Comparison of ENCODE assay signal across 18 mouse cellular contexts in the genomic region with DNA sequence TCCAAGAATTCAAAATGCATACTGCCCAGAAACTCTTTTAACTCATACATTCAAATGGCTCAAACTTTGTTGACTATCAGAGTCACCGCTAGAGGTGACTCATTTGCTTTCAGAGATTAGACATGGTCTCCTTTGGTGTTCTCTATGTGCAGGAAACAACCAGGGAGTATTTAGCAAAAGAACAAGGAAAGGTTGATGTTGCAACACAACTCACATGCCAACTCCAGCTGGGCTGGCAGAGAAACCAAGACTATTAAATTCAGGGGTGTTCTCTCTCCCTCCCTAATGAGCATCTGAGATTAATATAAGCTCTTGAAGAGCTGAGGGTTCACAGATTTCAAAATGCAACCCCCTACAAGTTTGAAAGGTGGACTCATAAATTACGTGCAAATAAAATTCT.
A peak's percentile ranks its signal among the peaks of the same experiment; 100 is the strongest.
DNase-seq lines count a peak whose midpoint lies in the region.
"Had no signal": no experiment of that assay in that cellular context is flagged by ENCODE, and none has a peak within 500 bp of the region (broad histone marks: within the 10 kb centered on the region; RNA-seq: fewer than 3 reads in every experiment).

No protein-coding gene starts in this region.

- H3K27me3 ChIP-seq in limb, embryonic 10.5 days (ENCODE audit: low read depth, poor library complexity, severe bottlenecking): no peaks in the 10 kb centered on the region
- H3K27me3 ChIP-seq: CH12.LX; hindbrain, embryonic 15.5 days; liver, embryonic 15.5 days; megakaryocyte, embryonic 14.5 days; stomach, embryonic 15.5 days had no signal

- WGBS in limb, embryonic 10.5 days: 68% methylated on average over 2 of the region's 2 CpGs

- no peak overlapping the region for H3K27ac ChIP-seq in limb, embryonic 10.5 days
- H3K27ac ChIP-seq: hindbrain, embryonic 15.5 days; liver, embryonic 15.5 days; stomach, embryonic 15.5 days had no signal

- H3K36me3 ChIP-seq in limb, embryonic 10.5 days: no peaks in the 10 kb centered on the region
- H3K36me3 ChIP-seq: hindbrain, embryonic 15.5 days; liver, embryonic 15.5 days; stomach, embryonic 15.5 days had no signal

- no peaks in the 10 kb centered on the region for H3K9me3 ChIP-seq in limb, embryonic 10.5 days (replicated peaks)
- H3K9me3 ChIP-seq: hindbrain, embryonic 15.5 days; liver, embryonic 15.5 days; stomach, embryonic 15.5 days had no signal

- H3K4me3 ChIP-seq in limb, embryonic 10.5 days: no peak overlapping the region
- H3K4me3 ChIP-seq: hindbrain, embryonic 15.5 days; liver, embryonic 15.5 days; megakaryocyte, embryonic 14.5 days; stomach, embryonic 15.5 days had no signal

- intact Hi-C loops in heart, postnatal 10 days (cut with DNase I): no loop called here

- peaks cover 4% of the 10 kb centered on the region; the same call in 1 of the 2 replicates for H3K4me1 ChIP-seq in limb, embryonic 10.5 days
- H3K4me1 ChIP-seq: hindbrain, embryonic 15.5 days; liver, embryonic 15.5 days; megakaryocyte, embryonic 14.5 days; stomach, embryonic 15.5 days had no signal

- peak; percentile 11 for DNase-seq in adrenal gland, adult 2 months
- no peak for DNase-seq in adrenal gland, adult 18-20 months (ENCODE audit: low spot score in 2 of 2)
- peak; percentile 18 for DNase-seq in ovary, adult 18-20 months (ENCODE audit: low spot score)
- no peak for DNase-seq in ovary, postnatal 10 days (ENCODE audit: low spot score)
- peak; percentile 39 for DNase-seq in limb, embryonic 10.5 days (ENCODE audit: low spot score)
- DNase-seq in skeletal muscle tissue, adult 2 months (ENCODE audit: low read depth, low spot score): peak; percentile 58
- DNase-seq in heart, postnatal 10 days: no peak
- DNase-seq in cerebellum, adult 18-20 months: no peak
- DNase-seq: kidney, adult 18-20 months; kidney, postnatal 14 days; layer of hippocampus, adult 9-11 months; retina, postnatal 1 day; spleen, adult 18-20 months had no signal

Comparison
In these comparisons a context has a peak if more than half of its experiments do, and no peak if none do; other contexts are left out.
1. DNase-seq: peak in adrenal gland, adult 2 months (single experiment), ovary, adult 18-20 months (single experiment), limb, embryonic 10.5 days (single experiment) and skeletal muscle tissue, adult 2 months (single experiment); none in adrenal gland, adult 18-20 months (0 of 2), ovary, postnatal 10 days (single experiment), heart, postnatal 10 days (0 of 2) and cerebellum, adult 18-20 months (0 of 2).